Mouse (Mus musculus) erythroblast, embryonic 14.5 days (primary cell): ENCODE data around the gene Polr2e.

ENCODE experiments used
- GATA1 ChIP-seq: IDR thresholded peaks from 2 replicates; pipeline ENCODE4 v1.6.1; 2012; ENCODE audit warnings: low read length, inconsistent platforms, mixed read lengths
- TAL1 ChIP-seq: IDR thresholded peaks from 3 replicates; pipeline ENCODE4 v1.6.1; 2012; ENCODE audit warnings: low read length, inconsistent platforms, mixed read lengths

DNA sequence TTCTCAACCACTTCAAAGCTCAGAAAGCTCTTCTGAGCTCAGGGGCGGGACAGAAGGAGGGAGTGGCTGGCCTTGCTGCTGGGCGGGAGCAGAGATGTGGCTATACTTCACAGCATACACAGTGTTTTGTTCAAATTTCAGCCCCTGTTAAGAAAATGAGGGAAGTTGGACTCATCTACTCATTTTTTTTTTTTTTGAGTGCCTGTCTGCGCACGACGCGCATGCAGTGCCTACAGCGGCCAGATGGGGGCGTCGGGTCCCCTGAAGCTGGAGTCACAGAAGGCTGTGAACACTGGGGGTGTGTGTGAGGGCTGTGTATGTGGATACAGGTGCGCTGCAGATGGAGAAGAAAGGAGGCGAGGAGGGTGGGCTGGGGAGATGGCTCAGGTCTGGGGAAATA is 52.6 kb downstream of the Polr2e start:
- TF ChIP-seq GATA1 (no peak), TAL1 (no peak)
